Mouse (Mus musculus): ENCODE measurements at regions not wholly inside any gene's neighbourhood (a gene's known extent, or its start where the extent isn't known, plus 50 kb on each side); places are given as distances from the start of the nearest gene placed in this dataset.

DNA sequence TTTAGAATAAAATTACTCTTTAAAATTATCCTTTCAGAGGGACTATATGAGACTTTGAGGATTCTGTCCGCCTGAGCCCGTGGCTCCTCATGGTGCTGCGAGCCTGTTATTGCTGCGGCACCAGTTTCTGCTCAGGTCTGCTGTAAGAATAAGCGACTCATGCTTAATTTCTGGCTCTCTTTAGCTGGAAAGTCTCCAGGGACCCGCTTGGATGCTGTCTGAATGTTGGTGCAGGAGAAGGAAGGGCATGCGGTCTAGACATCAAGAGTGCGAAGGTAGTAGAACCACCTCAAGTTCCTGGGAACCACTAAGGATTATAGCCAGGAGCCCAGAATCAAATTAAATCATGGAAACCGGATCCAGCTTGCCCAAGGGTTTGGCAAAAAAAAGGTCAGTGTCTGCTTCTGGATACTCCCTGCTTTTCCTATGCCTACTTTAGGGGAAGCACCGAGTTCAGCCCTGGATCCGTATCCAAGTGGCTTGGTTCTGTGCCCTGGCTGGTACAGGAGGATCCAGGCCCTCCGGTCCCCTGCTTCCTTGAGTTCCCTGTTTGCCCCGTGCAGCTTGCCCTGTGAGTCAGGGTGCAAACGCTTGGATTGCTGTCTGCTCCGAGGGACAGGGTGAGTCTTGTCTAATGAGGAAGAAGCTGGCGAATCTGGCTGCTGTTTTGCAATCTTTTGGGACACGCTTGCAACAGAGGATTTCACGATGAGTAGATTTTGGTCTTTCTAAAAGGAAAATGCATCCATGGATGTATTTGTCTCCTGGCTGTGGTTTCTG is 138.2 kb upstream of the Prickle1 start:
- Histone ChIP-seq H3K4me1 (ENCODE audit: control insufficient read depth, insufficient read depth, low read length) (no peaks in the 10 kb centered on the region), H3K36me3 (ENCODE audit: control insufficient read depth, insufficient read depth, low read length, poor library complexity, severe bottlenecking) (no peaks in the 10 kb centered on the region), H3K9ac (ENCODE audit: low read depth, poor library complexity, severe bottlenecking) (no peak overlapping the region), H3K27ac (ENCODE audit: insufficient read depth, low read length) (no peak overlapping the region), H3K4me3 (ENCODE audit: low read depth, low read length) (no peak overlapping the region), H3K9me3 (replicated peaks; ENCODE audit: control insufficient read depth, insufficient read depth, low read length, poor library complexity, severe bottlenecking) (no peaks in the 10 kb centered on the region), H3K27me3 (ENCODE audit: control insufficient read depth, insufficient read depth, low read length, poor library complexity, severe bottlenecking) (no peaks in the 10 kb centered on the region; the same call in 1 of the 2 replicates)
- TF ChIP-seq CTCF (IDR thresholded peaks at IDR 0.05; ENCODE audit: low read depth, low read length): no peak
- no peak for TF ChIP-seq POLR2A (IDR thresholded peaks at IDR 0.05; ENCODE audit: insufficient read depth, low read length)
- no peak for TF ChIP-seq EP300 (IDR thresholded peaks at IDR 0.05; ENCODE audit: insufficient read depth, low read depth, low read length)

DNA sequence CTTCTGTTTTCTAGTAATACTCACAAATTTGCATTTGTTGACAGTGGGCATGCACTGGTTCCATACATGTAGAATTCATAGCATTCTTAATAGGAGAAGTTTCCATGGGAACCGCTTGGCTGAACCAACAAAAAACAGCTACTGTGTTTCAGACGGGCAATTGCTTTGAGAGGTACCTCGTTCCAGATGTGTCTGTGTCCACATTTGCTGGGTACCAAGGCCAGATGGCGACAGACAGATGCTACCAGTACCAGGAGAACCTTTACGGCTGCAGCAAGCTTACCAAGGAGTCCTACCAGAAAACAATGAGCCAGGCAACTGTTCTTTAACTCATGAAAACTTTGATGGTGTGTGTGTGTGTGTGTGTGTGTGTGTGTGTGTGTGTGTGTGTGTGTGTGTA is 137.1 kb upstream of the Prickle1 start:
- Histone ChIP-seq H3K36me3 (ENCODE audit: control insufficient read depth, insufficient read depth, low read length, poor library complexity, severe bottlenecking) (no peaks in the 10 kb centered on the region), H3K27me3 (ENCODE audit: control insufficient read depth, insufficient read depth, low read length, poor library complexity, severe bottlenecking) (no peaks in the 10 kb centered on the region; the same call in 1 of the 2 replicates), H3K27ac (ENCODE audit: insufficient read depth, low read length) (no peak overlapping the region), H3K4me3 (ENCODE audit: low read depth, low read length) (no peak overlapping the region), H3K9me3 (replicated peaks; ENCODE audit: control insufficient read depth, insufficient read depth, low read length, poor library complexity, severe bottlenecking) (no peaks in the 10 kb centered on the region), H3K4me1 (ENCODE audit: control insufficient read depth, insufficient read depth, low read length) (no peaks in the 10 kb centered on the region), H3K9ac (ENCODE audit: low read depth, poor library complexity, severe bottlenecking) (no peak overlapping the region)
- no peak for TF ChIP-seq POLR2A (IDR thresholded peaks at IDR 0.05; ENCODE audit: insufficient read depth, low read length)
- no peak for TF ChIP-seq CTCF (IDR thresholded peaks at IDR 0.05; ENCODE audit: low read depth, low read length)
- no peak for TF ChIP-seq EP300 (IDR thresholded peaks at IDR 0.05; ENCODE audit: insufficient read depth, low read depth, low read length)

DNA sequence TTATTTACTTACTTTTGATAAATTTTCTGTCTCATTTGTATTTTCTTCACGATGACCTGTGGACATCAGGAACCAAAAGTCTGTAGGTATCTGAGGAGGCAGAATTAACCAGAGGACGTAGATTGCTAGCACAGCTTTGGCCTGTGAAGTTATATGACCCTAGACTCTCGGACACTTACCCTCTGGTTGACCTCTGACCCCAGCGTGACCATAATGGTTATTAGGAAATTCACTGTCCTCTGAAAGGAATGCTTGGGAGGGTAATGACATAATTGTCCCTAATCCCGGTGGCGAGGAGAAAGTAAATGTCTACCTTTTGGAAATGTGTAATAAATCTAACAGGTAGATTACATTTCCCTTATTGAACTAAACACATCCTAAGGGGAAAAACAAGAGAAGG is 135.5 kb upstream of the Prickle1 start:
- no peak for TF ChIP-seq EP300 (IDR thresholded peaks at IDR 0.05; ENCODE audit: insufficient read depth, low read depth, low read length)
- no peak for TF ChIP-seq POLR2A (IDR thresholded peaks at IDR 0.05; ENCODE audit: insufficient read depth, low read length)
- TF ChIP-seq CTCF (IDR thresholded peaks at IDR 0.05; ENCODE audit: low read depth, low read length): no peak
- no peak overlapping the region for H3K4me3 ChIP-seq (ENCODE audit: low read depth, low read length)
- H3K9ac ChIP-seq (ENCODE audit: low read depth, poor library complexity, severe bottlenecking): no peak overlapping the region
- no peaks in the 10 kb centered on the region for H3K9me3 ChIP-seq (replicated peaks; ENCODE audit: control insufficient read depth, insufficient read depth, low read length, poor library complexity, severe bottlenecking)
- no peaks in the 10 kb centered on the region for H3K36me3 ChIP-seq (ENCODE audit: control insufficient read depth, insufficient read depth, low read length, poor library complexity, severe bottlenecking)
- H3K27me3 ChIP-seq (ENCODE audit: control insufficient read depth, insufficient read depth, low read length, poor library complexity, severe bottlenecking): no peaks in the 10 kb centered on the region; the same call in 1 of the 2 replicates
- no peaks in the 10 kb centered on the region for H3K4me1 ChIP-seq (ENCODE audit: control insufficient read depth, insufficient read depth, low read length)
- H3K27ac ChIP-seq (ENCODE audit: insufficient read depth, low read length): no peak overlapping the region

DNA sequence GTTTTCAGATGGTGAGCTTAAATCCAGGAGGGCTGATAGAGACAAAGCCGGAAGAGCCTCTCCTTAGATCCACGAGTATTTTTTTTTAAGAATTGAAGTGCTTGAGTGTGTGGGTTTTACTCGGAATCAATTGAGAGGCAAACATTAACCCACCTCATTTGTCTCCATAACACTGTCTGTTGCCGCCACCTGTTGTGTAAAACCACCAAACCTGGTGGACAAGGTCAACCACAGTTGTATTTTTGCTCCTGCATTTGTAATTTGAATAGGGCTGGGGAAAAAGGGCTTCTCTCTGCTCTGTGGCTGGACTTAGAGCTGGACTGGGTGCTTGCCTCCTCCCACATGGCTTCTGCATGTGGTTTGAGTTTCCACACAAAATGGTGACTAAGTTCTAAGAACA is 119.8 kb upstream of the Prickle1 start:
- no peak overlapping the region for H3K4me3 ChIP-seq (ENCODE audit: low read depth, low read length)
- TF ChIP-seq EP300 (IDR thresholded peaks at IDR 0.05; ENCODE audit: insufficient read depth, low read depth, low read length): no peak
- no peak for TF ChIP-seq CTCF (IDR thresholded peaks at IDR 0.05; ENCODE audit: low read depth, low read length)
- TF ChIP-seq POLR2A (IDR thresholded peaks at IDR 0.05; ENCODE audit: insufficient read depth, low read length): no peak
- H3K9ac ChIP-seq (ENCODE audit: low read depth, poor library complexity, severe bottlenecking): no peak overlapping the region
- no peaks in the 10 kb centered on the region for H3K4me1 ChIP-seq (ENCODE audit: control insufficient read depth, insufficient read depth, low read length)
- no peaks in the 10 kb centered on the region for H3K9me3 ChIP-seq (replicated peaks; ENCODE audit: control insufficient read depth, insufficient read depth, low read length, poor library complexity, severe bottlenecking)
- no peaks in the 10 kb centered on the region for H3K36me3 ChIP-seq (ENCODE audit: control insufficient read depth, insufficient read depth, low read length, poor library complexity, severe bottlenecking)
- no peak overlapping the region for H3K27ac ChIP-seq (ENCODE audit: insufficient read depth, low read length)
- H3K27me3 ChIP-seq (ENCODE audit: control insufficient read depth, insufficient read depth, low read length, poor library complexity, severe bottlenecking): no peaks in the 10 kb centered on the region; the same call in 1 of the 2 replicates

DNA sequence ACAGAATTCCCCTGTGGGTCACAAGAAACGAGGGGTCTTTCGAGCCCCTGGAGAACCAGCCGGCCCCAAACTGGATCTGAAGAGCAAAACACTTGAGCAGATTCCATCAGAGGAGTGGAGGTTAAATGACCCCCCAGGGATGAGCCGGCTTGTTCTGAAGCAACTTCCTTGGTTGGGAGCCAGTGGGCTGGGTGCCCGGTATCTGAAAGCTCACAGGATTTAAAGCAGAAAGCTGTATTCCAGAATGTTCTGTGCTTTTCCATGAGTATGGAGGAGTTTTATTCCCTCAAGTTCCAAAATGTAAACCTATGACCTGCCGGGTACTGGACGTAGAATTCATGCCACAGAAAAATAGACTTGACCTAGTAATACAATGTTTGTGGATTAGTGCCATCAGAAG is 117.7 kb upstream of the Prickle1 start:
- Histone ChIP-seq H3K27ac (ENCODE audit: insufficient read depth, low read length) (no peak overlapping the region), H3K4me3 (ENCODE audit: low read depth, low read length) (no peak overlapping the region), H3K9me3 (replicated peaks; ENCODE audit: control insufficient read depth, insufficient read depth, low read length, poor library complexity, severe bottlenecking) (no peaks in the 10 kb centered on the region), H3K4me1 (ENCODE audit: control insufficient read depth, insufficient read depth, low read length) (no peaks in the 10 kb centered on the region), H3K36me3 (ENCODE audit: control insufficient read depth, insufficient read depth, low read length, poor library complexity, severe bottlenecking) (no peaks in the 10 kb centered on the region), H3K9ac (ENCODE audit: low read depth, poor library complexity, severe bottlenecking) (no peak overlapping the region), H3K27me3 (ENCODE audit: control insufficient read depth, insufficient read depth, low read length, poor library complexity, severe bottlenecking) (no peaks in the 10 kb centered on the region; the same call in 1 of the 2 replicates)
- TF ChIP-seq POLR2A (IDR thresholded peaks at IDR 0.05; ENCODE audit: insufficient read depth, low read length): no peak
- no peak for TF ChIP-seq CTCF (IDR thresholded peaks at IDR 0.05; ENCODE audit: low read depth, low read length)
- no peak for TF ChIP-seq EP300 (IDR thresholded peaks at IDR 0.05; ENCODE audit: insufficient read depth, low read depth, low read length)

DNA sequence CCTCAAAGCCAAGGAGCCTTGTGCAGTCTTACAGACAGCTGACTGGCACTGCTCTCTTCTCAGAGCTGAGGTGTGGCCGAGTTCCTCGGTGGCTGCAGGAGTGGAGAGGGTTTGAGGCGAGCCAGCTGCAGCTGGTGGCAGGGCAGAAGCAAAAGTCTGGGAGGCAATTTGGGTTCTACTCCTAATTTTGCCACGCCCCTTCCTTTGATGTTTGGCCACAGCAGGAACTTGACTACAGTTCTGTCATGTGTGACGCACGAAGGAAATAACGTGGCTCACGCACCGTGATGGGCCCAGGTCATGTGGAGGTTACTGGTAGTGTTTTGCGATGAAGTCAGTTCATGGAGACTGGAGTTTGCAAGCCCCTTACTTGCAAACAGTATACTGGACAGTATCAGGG is 116.9 kb upstream of the Prickle1 start:
- no peaks in the 10 kb centered on the region for H3K9me3 ChIP-seq (replicated peaks; ENCODE audit: control insufficient read depth, insufficient read depth, low read length, poor library complexity, severe bottlenecking)
- H3K4me3 ChIP-seq (ENCODE audit: low read depth, low read length): no peak overlapping the region
- no peak overlapping the region for H3K27ac ChIP-seq (ENCODE audit: insufficient read depth, low read length)
- no peaks in the 10 kb centered on the region for H3K36me3 ChIP-seq (ENCODE audit: control insufficient read depth, insufficient read depth, low read length, poor library complexity, severe bottlenecking)
- no peak overlapping the region for H3K9ac ChIP-seq (ENCODE audit: low read depth, poor library complexity, severe bottlenecking)
- H3K27me3 ChIP-seq (ENCODE audit: control insufficient read depth, insufficient read depth, low read length, poor library complexity, severe bottlenecking): no peaks in the 10 kb centered on the region; the same call in 1 of the 2 replicates
- H3K4me1 ChIP-seq (ENCODE audit: control insufficient read depth, insufficient read depth, low read length): no peaks in the 10 kb centered on the region
- TF ChIP-seq EP300 (IDR thresholded peaks at IDR 0.05; ENCODE audit: insufficient read depth, low read depth, low read length) (no peak), POLR2A (IDR thresholded peaks at IDR 0.05; ENCODE audit: insufficient read depth, low read length) (no peak), CTCF (IDR thresholded peaks at IDR 0.05; ENCODE audit: low read depth, low read length) (no peak)
